Mouse (Mus musculus) bone marrow macrophage, adult 2 months (primary cell): ENCODE results near the gene Prps2. TPM values are rescaled to one million over a fixed set of nuclear protein-coding genes. Genes with fewer than 3 reads are reported as not detected.

ENCODE experiments used
- H3K27ac ChIP-seq: 2 replicates; pipeline ENCODE4 v1.5.1; 2012; ENCODE audit warnings: low read depth, low read length; ENCODE audit not compliant: insufficient read depth
- H3K4me1 ChIP-seq: 2 replicates; pipeline ENCODE4 v1.6.1; 2012; ENCODE audit warnings: low read length; ENCODE audit not compliant: control insufficient read depth, insufficient read depth
- H3K4me3 ChIP-seq: 2 replicates; pipeline ENCODE4 v1.5.1; 2012; ENCODE audit warnings: mild to moderate bottlenecking, low read length, moderate library complexity; ENCODE audit not compliant: insufficient read depth
- CTCF ChIP-seq: IDR thresholded peaks from 2 replicates; pipeline ENCODE4 v1.5.1; 2012; ENCODE audit warnings: low read depth, mild to moderate bottlenecking, low read length, moderate library complexity
- POLR2A ChIP-seq: IDR thresholded peaks from 2 replicates; pipeline ENCODE4 v1.6.1; 2012; ENCODE audit warnings: mild to moderate bottlenecking, low read depth, low read length, borderline replicate concordance
- polyA plus RNA-seq: library from polyadenylated mRNA; stranded (reverse); fragments of >200 nt; gene quantifications from 2 replicates; pipeline ENCODE4 v1.2.4, GENCODE M21; 2012; ENCODE audit not compliant: missing spikeins, insufficient read depth, insufficient read length

The Prps2 gene
- polyA plus RNA-seq, 1 experiment = 18.8 TPM

GRCm38 (mm10) chrX:167353617-167354016 is 28.9 kb downstream of the Prps2 start:
- Histone ChIP-seq H3K4me1 (peaks cover 21% of the 10 kb centered on the region), H3K27ac (peak overlapping the region; percentile 90), H3K4me3 (no peak overlapping the region)
- no peak for TF ChIP-seq CTCF
- TF ChIP-seq POLR2A = no peak

- no peak overlapping the region for H3K4me3 ChIP-seq
- peaks cover 10% of the 10 kb centered on the region for H3K4me1 ChIP-seq
- no peak overlapping the region for H3K27ac ChIP-seq
- TF ChIP-seq POLR2A = no peak
- TF ChIP-seq CTCF = no peak
Observed at GRCm38 (mm10) chrX:167346440-167346839, 36.1 kb downstream of the Prps2 start.

- Histone ChIP-seq H3K4me3 (no peak overlapping the region), H3K4me1 (peaks cover 10% of the 10 kb centered on the region), H3K27ac (no peak overlapping the region)
- TF ChIP-seq CTCF = no peak
- no peak for TF ChIP-seq POLR2A
Observed at GRCm38 (mm10) chrX:167344356-167344755, 38.2 kb downstream of the Prps2 start.

- H3K4me1 ChIP-seq = peaks cover 21% of the 10 kb centered on the region
- no peak overlapping the region for H3K4me3 ChIP-seq
- no peak for TF ChIP-seq CTCF
- no peak for TF ChIP-seq POLR2A
- no peak overlapping the region for H3K27ac ChIP-seq
Observed at GRCm38 (mm10) chrX:167341811-167342210, 40.7 kb downstream of the Prps2 start.

- Histone ChIP-seq H3K4me3 (no peak overlapping the region), H3K27ac (no peak overlapping the region), H3K4me1 (peaks cover 21% of the 10 kb centered on the region)
- TF ChIP-seq POLR2A = no peak
- TF ChIP-seq CTCF = no peak
Observed at GRCm38 (mm10) chrX:167340190-167340589, 42.4 kb downstream of the Prps2 start.

GRCm38 (mm10) chrX:167337990-167338389 is 44.6 kb downstream of the Prps2 start:
- TF ChIP-seq CTCF (no peak), POLR2A (no peak)
- H3K4me1 ChIP-seq = peaks cover 28% of the 10 kb centered on the region

GRCm38 (mm10) chrX:167334571-167334970 is 48.0 kb downstream of the Prps2 start:
- Histone ChIP-seq H3K4me3 (no peak overlapping the region), H3K27ac (peak overlapping the region; percentile 81), H3K4me1 (peaks cover 32% of the 10 kb centered on the region)
- TF ChIP-seq POLR2A (no peak), CTCF (no peak)

More at GRCm38 (mm10) chrX:167337990-167338389, 44.6 kb downstream of the Prps2 start:
- Histone ChIP-seq H3K4me3 (no peak overlapping the region), H3K27ac (no peak overlapping the region)

GRCm38 (mm10) chrX:167332607-167333006 is 49.9 kb downstream of the Prps2 start:
- peak overlapping the region; percentile 98 for H3K27ac ChIP-seq
- TF ChIP-seq POLR2A (no peak), CTCF (no peak)
- H3K4me1 ChIP-seq = peaks cover 22% of the 10 kb centered on the region
- H3K4me3 ChIP-seq = no peak overlapping the region

- peaks cover 22% of the 10 kb centered on the region for H3K4me1 ChIP-seq
- no peak overlapping the region for H3K4me3 ChIP-seq
- no peak for TF ChIP-seq CTCF
- TF ChIP-seq POLR2A = no peak
- H3K27ac ChIP-seq = peak overlapping the region; percentile 99
Observed at GRCm38 (mm10) chrX:167330993-167331392, 51.6 kb downstream of the Prps2 start.

- Histone ChIP-seq H3K4me3 (peak within 1 kb of the TSS; percentile 71), H3K27ac (peak within 1 kb of the TSS; percentile 99), H3K4me1 (peaks cover 28% of the 10 kb centered on the region)
- TF ChIP-seq CTCF = no peak
Observed at GRCm38 (mm10) chrX:167330399-167330798, 52.1 kb downstream of the Prps2 start, which contains the start of gene Tlr7. Gene Tlr7 (minus strand): TSS chrX:167330558.

GRCm38 (mm10) chrX:167329620-167330019 is 52.9 kb downstream of the Prps2 start:
- Histone ChIP-seq H3K4me1 (peaks cover 24% of the 10 kb centered on the region), H3K27ac (peak overlapping the region; percentile 99), H3K4me3 (peak overlapping the region; percentile 71)
- TF ChIP-seq POLR2A = no peak
- no peak for TF ChIP-seq CTCF
